Mouse (Mus musculus) layer of hippocampus, postnatal 10 days (tissue): ENCODE results near the gene Rsrp1. TPM values are rescaled to one million over a fixed set of nuclear protein-coding genes. Genes with fewer than 3 reads are reported as not detected.

ENCODE experiments used
- DNase-seq, 2 experiments: peaks; one replicate each; pipeline ENCODE4 v3.0.0; 2021; ENCODE audit warnings: low spot score in 2 of 2
- total RNA-seq, 2 experiments: library from RNA; stranded (reverse); gene quantifications; 2 replicates each; pipeline ENCODE4 v1.2.3; 2021

Gene Rsrp1
- total RNA-seq, 2 experiments from 2014 or later = 245 to 279 TPM

- no peak for DNase-seq
Measured at GRCm38 (mm10) chr4:134921703-134922102, 1.7 kb upstream of the Rsrp1 start.

GRCm38 (mm10) chr4:134922111-134922924, 1.1 kb upstream of the Rsrp1 start:
- DNase-seq = peak in 1 of 2 experiments; percentile 24

DNA sequence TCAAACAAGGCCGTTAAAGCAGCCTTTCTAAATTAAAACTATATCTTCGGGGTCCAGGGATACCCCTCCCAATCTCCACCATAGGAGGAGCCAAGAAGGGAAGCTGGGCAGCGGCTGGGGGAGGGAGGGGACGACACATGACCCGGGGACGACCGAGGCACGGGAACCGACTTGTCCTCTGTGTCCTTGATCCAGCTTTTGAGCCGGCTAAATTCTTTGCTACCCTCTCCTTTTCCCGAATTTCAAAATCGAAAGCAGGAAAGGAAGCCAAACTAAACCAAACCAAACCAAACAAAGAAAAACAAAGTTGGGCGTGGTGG, 507 bp upstream of the Rsrp1 start:
- peak; percentile 62 to 72 for DNase-seq

DNA sequence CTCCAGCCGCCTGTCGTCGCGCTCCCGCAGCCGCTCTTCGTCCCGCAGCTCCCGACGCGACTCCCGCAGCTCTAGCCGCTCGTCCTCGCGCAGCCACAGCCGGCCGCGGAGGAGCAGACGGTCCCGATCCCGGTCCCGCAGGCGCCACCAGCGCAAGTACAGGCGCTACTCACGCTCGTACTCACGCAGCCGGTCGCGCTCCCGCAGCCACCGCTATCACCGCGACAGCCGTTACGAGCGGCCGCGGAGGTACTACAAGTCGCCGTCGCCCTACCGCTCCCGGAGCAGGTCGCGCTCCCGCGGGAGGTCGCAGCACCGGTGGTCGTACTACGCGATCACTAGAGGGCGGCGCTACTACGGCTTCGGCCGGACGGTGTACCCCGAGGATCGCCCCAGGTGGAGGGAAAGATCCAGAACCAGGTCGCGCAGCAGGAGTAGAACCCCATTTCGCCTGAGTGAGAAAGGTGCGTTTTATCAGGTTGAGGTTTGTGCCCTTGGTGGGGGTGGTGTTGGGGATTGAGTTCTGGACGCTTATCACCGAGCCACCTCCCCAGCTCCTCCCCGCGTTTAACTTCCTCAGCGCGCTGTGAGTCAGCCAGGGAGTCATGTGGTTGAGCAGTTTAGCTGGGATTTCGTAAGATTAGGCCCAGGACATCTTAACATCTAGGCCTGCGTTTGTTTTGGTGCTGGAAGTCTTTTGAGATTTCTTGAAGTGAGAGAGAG, 788 bp downstream of the Rsrp1 start:
- peak; percentile 42 to 54 for DNase-seq

DNA sequence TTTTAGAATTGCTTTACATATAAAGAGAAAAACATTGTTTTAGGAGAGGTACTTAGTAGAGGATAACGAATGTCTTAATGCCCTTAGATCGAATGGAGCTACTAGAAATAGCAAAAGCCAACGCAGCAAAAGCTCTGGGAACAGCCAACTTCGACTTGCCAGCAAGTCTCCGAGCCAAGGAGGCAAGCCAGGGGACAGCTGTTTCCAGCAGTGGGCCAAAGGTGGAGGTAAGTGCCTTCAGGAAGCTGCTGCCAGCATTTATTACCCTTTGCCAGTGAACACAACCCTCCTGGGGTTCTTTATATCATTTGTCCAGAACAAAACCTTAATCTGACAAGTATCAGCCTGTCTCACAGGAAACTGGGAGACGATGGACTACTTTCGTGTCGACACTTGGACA, 1.8 kb downstream of the Rsrp1 start:
- DNase-seq = no peak

DNA sequence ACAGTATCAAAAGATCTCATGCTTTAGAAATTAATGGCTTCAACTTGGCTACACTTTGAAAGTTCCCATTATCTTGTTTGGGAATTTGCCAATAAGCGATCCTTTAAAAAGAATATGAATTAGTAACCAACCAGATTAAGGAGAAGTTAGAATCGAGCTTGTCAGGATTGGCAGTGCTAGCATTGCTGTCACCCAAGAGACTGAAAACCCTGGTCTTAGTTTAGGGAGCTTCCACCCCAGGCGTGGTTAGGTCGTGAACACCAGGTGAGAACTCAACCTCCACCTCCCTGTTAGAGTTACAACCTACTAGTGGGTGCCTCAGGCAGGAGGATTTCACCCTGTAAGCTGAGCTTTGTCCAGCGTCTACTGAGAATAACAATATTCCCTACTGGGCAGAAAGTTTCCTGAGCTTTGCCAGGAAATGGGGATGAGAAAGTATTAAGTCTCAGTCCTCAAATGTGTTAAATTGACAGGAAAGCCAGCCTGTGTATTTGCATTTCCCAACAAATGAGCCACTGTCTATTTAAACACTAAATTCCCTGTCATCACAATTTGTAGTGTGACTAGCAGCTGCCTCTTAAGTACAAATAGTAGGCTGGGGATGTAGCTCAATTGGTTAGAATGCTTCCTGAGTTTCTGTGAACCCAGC, 4.5 kb downstream of the Rsrp1 start:
- no peak for DNase-seq

DNA sequence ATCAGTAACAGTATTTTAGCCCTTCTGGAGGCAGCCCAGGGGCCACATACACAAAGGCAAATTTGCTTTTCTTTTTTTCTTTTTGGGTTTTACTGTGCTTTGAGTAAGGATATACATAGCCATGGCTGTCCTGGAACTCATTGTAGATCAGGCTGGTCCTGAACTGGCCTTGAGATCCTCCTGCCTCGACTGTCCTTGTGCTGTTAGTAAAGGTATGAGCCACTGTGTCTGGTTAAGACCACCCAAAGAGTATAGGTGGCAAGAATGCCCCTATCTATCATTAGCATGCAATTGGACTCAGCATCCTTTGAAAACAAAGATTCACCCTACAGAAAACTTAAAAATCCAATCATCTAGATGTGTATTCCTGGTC, 5.1 kb downstream of the Rsrp1 start:
- DNase-seq = no peak

GRCm38 (mm10) chr4:134929536-134929935, 6.1 kb downstream of the Rsrp1 start:
- no peak for DNase-seq

GRCm38 (mm10) chr4:134930190-134930589, 6.8 kb downstream of the Rsrp1 start:
- no peak for DNase-seq

DNA sequence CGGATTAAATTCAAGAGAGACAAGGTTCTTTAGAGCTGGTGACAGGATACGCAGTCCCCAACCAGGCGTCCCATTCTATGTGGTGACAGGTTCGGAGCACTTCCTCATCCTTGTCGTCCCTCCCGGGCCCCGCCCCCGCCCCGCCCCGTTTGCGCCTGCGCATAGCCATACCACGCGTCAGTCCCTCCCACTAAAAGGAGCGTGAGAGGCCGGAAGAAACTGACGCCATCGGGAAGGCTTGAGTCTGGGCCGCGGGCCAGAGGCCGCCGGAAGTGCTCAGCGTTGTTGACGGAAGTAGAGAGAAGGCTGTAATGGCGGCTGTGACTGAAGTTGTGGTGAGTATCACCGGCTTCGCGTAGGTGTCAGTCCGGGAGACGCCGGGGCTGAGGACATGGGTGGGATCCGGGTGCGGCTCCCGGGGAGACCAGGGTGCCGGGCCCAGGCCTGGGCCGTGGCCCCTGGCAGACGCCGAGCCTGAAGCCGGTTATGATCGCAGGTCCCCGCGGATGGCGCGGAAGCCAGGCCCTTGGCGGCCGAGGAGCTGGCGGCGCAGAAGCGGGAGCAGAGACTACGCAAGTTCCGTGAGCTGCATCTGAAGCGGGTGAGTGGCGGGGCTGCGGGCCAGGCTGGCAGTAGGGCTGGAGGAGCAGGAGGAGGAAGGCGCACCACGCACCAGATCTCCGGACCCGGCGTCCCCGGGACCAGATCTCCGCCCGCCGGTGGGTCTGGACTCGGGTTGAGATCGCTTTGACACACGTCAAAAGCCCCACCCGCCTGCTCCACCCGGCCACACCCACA, 7.5 kb downstream of the Rsrp1 start, which contains the start of gene Syf2:
Gene Syf2 (plus strand): TSS at position 215 of the 798 bp plus-strand sequence.
- DNase-seq = peak; percentile 95

GRCm38 (mm10) chr4:134937240-134938176, 14.1 kb downstream of the Rsrp1 start:
- no peak for DNase-seq

DNA sequence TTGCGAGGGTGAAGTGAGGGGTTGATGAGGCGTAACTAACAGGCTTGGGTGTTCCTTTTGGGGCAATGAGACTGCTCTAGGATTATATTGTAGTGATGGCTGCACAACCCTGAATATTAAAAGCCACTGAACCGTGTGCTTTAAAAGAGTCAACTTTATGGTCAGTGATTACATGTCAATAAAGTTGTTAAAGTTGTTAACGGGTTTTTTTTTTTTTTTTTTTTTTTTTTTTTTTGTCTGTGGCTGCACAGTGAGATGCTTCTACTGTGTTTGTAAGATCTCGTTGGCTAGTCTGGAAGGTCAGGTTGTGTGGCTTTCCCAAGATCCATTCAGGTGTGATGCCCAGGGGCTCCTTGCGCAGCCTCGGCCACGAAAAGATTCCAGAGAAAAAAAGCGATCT, 16.5 kb downstream of the Rsrp1 start:
- DNase-seq = no peak

DNA sequence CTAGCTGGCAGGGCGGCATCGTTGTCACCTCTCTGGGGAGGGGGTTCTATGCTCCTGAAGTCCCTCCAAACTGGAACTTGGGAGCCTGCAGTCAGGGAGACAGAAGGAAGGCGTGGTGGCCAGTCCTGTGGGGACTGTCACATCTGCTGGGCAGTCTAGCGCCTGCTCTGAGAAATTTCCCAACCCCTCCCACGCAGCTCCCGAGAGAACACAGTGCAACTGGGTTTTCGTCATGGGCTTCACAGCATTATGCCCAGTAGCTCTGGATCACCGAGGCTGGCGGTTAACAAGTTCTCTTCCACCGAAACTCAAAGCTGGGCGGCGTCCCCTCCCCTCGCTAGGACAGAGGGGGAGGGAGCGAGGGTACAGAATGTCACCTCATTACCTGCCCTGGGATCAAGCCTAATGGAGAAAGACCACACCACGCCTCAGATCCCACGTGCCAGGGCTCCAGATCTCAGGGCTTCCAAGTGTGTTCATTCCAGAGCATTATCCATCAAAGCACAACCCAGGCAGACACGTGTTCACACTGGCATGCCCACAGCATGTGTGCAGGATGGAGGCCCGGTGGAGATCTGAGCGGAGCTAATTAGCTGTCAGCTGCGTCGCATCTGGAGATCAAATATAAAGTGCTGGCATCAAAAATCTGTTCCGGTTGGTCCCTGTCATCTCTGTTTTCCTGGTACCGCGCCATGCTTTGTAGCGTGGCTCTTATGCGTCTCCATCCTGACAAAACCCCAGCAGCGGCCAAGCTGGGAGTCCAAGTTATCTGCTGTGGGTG, 20.6 kb downstream of the Rsrp1 start:
- DNase-seq = peak in 1 of 2 experiments; percentile 32

GRCm38 (mm10) chr4:134946024-134946744, 22.8 kb downstream of the Rsrp1 start:
- DNase-seq = peak; percentile 80 to 86

DNA sequence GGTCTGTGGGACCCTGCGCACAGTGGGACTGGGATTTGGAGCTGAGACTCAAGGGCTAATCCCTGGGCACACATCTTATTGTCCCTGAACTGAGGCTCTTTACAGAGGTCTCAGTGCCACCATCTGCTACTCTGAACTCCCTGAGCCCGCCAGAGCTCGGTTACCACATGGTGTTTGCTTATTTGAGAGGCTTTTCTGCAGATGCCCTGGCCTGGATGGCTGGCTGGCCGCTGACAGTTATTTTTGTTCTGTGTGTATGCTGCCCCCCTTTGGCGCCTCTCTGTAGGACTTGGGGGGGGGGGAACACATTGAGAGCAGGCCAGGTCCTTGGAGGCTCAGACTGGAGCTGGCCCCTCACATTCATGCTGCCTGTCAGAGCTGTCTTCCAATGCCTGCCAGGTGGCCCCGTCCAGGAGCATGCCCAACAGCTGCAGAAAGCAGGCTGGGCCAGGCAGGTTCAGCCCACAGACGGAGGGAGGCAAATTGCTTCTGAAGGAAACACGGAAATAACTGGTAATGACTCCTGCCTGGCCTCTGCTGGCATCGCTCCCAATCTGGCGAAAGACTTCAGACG, 27.2 kb downstream of the Rsrp1 start:
- peak in 1 of 2 experiments; percentile 31 for DNase-seq

GRCm38 (mm10) chr4:134954461-134954860, 31.1 kb downstream of the Rsrp1 start:
- DNase-seq = peak in 1 of 2 experiments; percentile 29

- no peak for DNase-seq
Measured at GRCm38 (mm10) chr4:134955196-134955595, 31.8 kb downstream of the Rsrp1 start.

DNA sequence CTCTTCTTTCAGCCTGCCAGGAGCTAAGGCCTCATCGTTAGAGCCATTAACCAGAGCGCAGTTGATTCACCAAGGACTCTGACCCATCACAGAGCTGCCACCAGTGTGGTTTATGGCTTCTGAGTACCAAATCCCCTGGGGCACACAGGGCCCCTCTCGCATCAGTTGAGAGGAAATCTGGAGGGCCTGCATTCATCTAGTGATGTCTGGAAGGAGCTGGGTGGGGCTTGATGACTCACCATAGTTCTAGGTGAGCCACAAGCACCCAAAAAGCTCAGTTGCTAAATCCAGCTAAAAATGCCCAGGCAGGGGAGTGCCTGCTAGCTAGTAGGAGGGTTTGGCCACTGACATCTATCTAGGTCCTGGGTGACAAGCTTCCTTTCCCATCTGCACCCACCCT, 32.5 kb downstream of the Rsrp1 start:
- no peak for DNase-seq
